Comparison of ENCODE assay signal across 18 mouse cellular contexts in the genomic region with DNA sequence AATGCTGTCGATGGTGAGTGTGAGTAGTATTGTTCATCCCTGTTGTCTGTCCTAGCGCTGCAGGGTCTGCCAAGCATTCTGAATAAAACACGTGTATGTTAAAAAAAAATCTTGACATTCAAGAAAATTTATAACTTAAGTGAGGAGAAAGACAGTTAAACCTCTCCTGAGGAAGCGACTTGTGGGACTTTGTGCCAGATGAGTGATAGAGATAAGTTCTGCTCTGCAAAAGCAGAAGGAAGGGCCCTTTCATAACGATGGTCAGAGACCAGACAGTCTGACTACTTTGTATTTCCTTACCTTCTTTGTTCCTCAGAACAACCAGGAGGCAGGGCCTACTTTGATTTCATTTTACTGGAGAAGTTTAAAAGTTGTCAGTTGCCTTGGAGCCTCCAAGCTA. TPM values are rescaled to one million over a fixed set of nuclear protein-coding genes. Genes with fewer than 3 reads are reported as not detected.
A peak's percentile ranks its signal among the peaks of the same experiment; 100 is the strongest.
DNase-seq lines count a peak whose midpoint lies in the region; ATAC-seq and TF ChIP-seq lines count a peak whose summit lies in the region.
"Had no signal": no experiment of that assay in that cellular context is flagged by ENCODE, and none has a peak within 500 bp of the region (broad histone marks: within the 10 kb centered on the region; RNA-seq: fewer than 3 reads in every experiment).

No protein-coding gene starts in this region.

- H3K4me2 ChIP-seq in kidney, embryonic 16.5 days (replicated peaks; ENCODE audit: low read depth, low read length) = peak overlapping the region; percentile 15; the same call in 1 of the 2 replicates
- H3K4me2 ChIP-seq: forebrain, embryonic 13.5 days; limb, embryonic 12.5 days; neural tube, embryonic 13.5 days had no signal

- H3K9me3 ChIP-seq in heart, embryonic 10.5 days = no peaks in the 10 kb centered on the region
- no peaks in the 10 kb centered on the region for H3K9me3 ChIP-seq in G1E (replicated peaks)
- no peaks in the 10 kb centered on the region for H3K9me3 ChIP-seq in kidney, embryonic 16.5 days (ENCODE audit: low read length)
- H3K9me3 ChIP-seq: forebrain, embryonic 13.5 days; limb, embryonic 12.5 days; midbrain, embryonic 10.5 days; neural tube, embryonic 13.5 days had no signal

- 0 out of 2 replicates have a peak overlapping the region, but pooled peaks have one; percentile 4 for H3K27ac ChIP-seq in heart, embryonic 10.5 days
- peak overlapping the region; percentile 5; the same call in 1 of the 2 replicates for H3K27ac ChIP-seq in kidney, embryonic 16.5 days (ENCODE audit: low read length)
- H3K27ac ChIP-seq: forebrain, embryonic 13.5 days; limb, embryonic 12.5 days; midbrain, embryonic 10.5 days; neural tube, embryonic 13.5 days had no signal

- no peak for TF ChIP-seq CTCF in G1E (IDR thresholded peaks at IDR 0.05; ENCODE audit: low read depth, low read length)

- peaks cover 12% of the 10 kb centered on the region; the same call in 1 of the 2 replicates for H3K4me1 ChIP-seq in heart, embryonic 10.5 days
- peaks cover 12% of the 10 kb centered on the region for H3K4me1 ChIP-seq in G1E (ENCODE audit: insufficient read depth, low read depth, low read length)
- H3K4me1 ChIP-seq in kidney, embryonic 16.5 days (ENCODE audit: insufficient read depth, low read length) = no peaks in the 10 kb centered on the region; the same call in 1 of the 2 replicates

- H3K27me3 ChIP-seq in heart, embryonic 10.5 days (ENCODE audit: insufficient read depth, poor library complexity, severe bottlenecking) = peaks cover 16% of the 10 kb centered on the region
- peaks cover 5% of the 10 kb centered on the region; the same call in 1 of the 2 replicates for H3K27me3 ChIP-seq in G1E (ENCODE audit: insufficient read depth, low read length)
- 0 out of 2 replicates have a peak, but pooled peaks cover 8% of the 10 kb centered on the region for H3K27me3 ChIP-seq in kidney, embryonic 16.5 days (ENCODE audit: insufficient read depth, low read length)

- H3K9ac ChIP-seq in kidney, embryonic 16.5 days (replicated peaks; ENCODE audit: low read length) = no peak overlapping the region
- H3K9ac ChIP-seq: forebrain, embryonic 13.5 days; limb, embryonic 12.5 days; neural tube, embryonic 13.5 days had no signal

- no peak for DNase-seq in heart, embryonic 10.5 days (ENCODE audit: low spot score)
- DNase-seq in heart, postnatal 4 days = no peak
- peak; percentile 49 for DNase-seq in kidney, adult 9 months
- DNase-seq in kidney, postnatal 25 days = no peak
- DNase-seq in G1E (ENCODE audit: low spot score) = no peak
- DNase-seq in layer of hippocampus, adult 9-11 months = no peak
- DNase-seq: adrenal gland, postnatal 14 days; B cell, adult 2 months; cerebellum, adult 9-10 months; heart, postnatal 36 days; lung, adult 18-20 months; right cerebral cortex, postnatal 25 days; thymus, postnatal 36 days had no signal

- no peak overlapping the region for H3K4me3 ChIP-seq in heart, embryonic 10.5 days
- H3K4me3 ChIP-seq in G1E (ENCODE audit: low read depth, low read length) = no peak overlapping the region
- no peak overlapping the region for H3K4me3 ChIP-seq in kidney, embryonic 16.5 days (ENCODE audit: low read length)
- H3K4me3 ChIP-seq: forebrain, embryonic 13.5 days; limb, embryonic 12.5 days; midbrain, embryonic 10.5 days; neural tube, embryonic 13.5 days had no signal

- ATAC-seq in G1E (ENCODE audit: extremely low read depth, insufficient number of reproducible peaks, low FRiP score, poor library complexity, severe bottlenecking) = peak; percentile 85
- no peak for ATAC-seq in kidney, embryonic 16.5 days (ENCODE audit: low FRiP score, low TSS enrichment)
- ATAC-seq: forebrain, embryonic 13.5 days had no signal

- H3K36me3 ChIP-seq in heart, embryonic 10.5 days = no peaks in the 10 kb centered on the region
- no peaks in the 10 kb centered on the region for H3K36me3 ChIP-seq in G1E (replicated peaks)
- no peaks in the 10 kb centered on the region for H3K36me3 ChIP-seq in kidney, embryonic 16.5 days (ENCODE audit: insufficient read depth, low read length)
- H3K36me3 ChIP-seq: limb, embryonic 12.5 days; midbrain, embryonic 10.5 days; neural tube, embryonic 13.5 days had no signal

- WGBS in heart, embryonic 10.5 days = 71% methylated on average over 5 of the region's 5 CpGs
- 66% methylated on average over 5 of the region's 5 CpGs for WGBS in kidney, embryonic 16.5 days

RNA-seq across cellular contexts. Expression of a gene that starts 4.9 kb away (rescaled TPM):
- 59.9 and 62.6 TPM in 2 replicates for polyA plus RNA-seq in heart, embryonic 10.5 days (2016; fragmentation: Nextera tagmentation; extraction: Ambion mirVana)
- total RNA-seq in heart, postnatal 4 days (2021) = 100 to 1,000 TPM; 225 to 235 TPM
- total RNA-seq in G1E (2014; fragmentation: Nextera tagmentation) = 0.29 and 0.45 TPM in 2 replicates
- total RNA-seq in G1E (2017) = 0.70 and 0.93 TPM in 2 replicates
- 0.29 and 0.34 TPM in 2 replicates for polyA plus RNA-seq in G1E (2012)
- polyA plus RNA-seq in kidney, embryonic 16.5 days (2015; fragmentation: Nextera tagmentation; extraction: Ambion mirVana) = 106 and 114 TPM in 2 replicates

Comparison
In these comparisons a context has a peak if more than half of its experiments do, and no peak if none do; other contexts are left out.
1. RNA of a gene that starts 4.9 kb away (polyA plus RNA-seq): 106 to 114 TPM in kidney, embryonic 16.5 days and 59.9 to 62.6 TPM in heart, embryonic 10.5 days; 0.29 to 0.34 TPM in G1E; every median in the first group is over 10 times any median in the second.